Mouse (Mus musculus): Measurements from ENCODE around the gene Sap25. TPM values are rescaled to one million over a fixed set of nuclear protein-coding genes. Genes with fewer than 3 reads are reported as not detected.

The Sap25 gene
- polyA plus RNA-seq, 1 experiment from 2014 or later, result 4.1 TPM

DNA sequence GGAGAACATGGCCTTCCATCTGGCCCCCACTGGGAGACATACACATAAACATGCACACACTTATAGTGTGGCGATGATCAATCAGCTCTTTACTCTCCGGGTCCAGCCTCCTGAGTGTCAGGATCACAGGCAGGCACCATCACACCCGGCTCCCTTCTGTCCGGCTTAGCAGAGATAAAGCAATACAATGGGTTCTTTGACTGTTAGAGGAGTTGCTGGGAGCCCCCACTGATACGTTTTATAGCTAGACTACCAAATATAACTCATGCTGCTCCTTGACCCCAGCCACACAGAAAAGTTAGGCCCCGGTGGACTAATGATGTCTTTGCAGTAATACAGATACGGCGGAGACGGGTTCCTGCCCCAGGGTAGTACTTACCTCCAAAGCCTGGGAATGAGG is 21.9 kb downstream of the Sap25 start:
- H3K27me3 ChIP-seq (replicated peaks), result no peaks in the 10 kb centered on the region
- no peak overlapping the region for H3K9ac ChIP-seq
- no peaks in the 10 kb centered on the region for H3K9me3 ChIP-seq
- H3K36me3 ChIP-seq, result peaks cover 95% of the 10 kb centered on the region
- H3K4me3 ChIP-seq, result no peak overlapping the region
- 61% methylated on average over 9 of the region's 9 CpGs for WGBS
- H3K4me2 ChIP-seq, result no peak overlapping the region
- no peak for ATAC-seq (ENCODE audit: extremely low read depth, insufficient number of reproducible peaks, low FRiP score, low TSS enrichment)
- 0 out of 2 replicates have a peak, but pooled peaks cover 3% of the 10 kb centered on the region for H3K4me1 ChIP-seq
- no peak overlapping the region for H3K27ac ChIP-seq (replicated peaks)

DNA sequence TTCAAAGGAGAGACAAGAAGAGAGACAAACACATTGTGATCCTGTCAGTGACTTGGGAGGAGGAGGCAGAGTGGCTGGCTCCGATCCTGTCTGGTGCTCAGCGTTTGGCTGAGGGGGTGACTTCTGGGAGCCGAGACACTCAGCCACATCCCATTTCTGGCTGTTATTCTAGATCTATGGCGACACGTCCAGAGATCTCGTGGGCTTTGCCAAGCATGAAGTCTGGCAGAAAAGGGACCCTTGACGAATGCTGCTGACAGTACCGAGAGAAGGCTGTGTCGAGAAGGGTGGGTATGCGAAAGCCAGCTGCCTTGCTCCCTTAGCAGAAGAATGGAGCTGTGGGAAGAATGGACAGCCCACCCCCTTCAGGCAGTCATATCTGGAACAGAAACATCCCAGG is 27.8 kb downstream of the Sap25 start:
- ATAC-seq (ENCODE audit: extremely low read depth, insufficient number of reproducible peaks, low FRiP score, low TSS enrichment), result no peak
- peak overlapping the region; percentile 34; the same call in 1 of the 2 replicates for H3K4me2 ChIP-seq
- peak overlapping the region; percentile 60 for H3K27ac ChIP-seq (replicated peaks)
- H3K4me1 ChIP-seq, result peaks cover 43% of the 10 kb centered on the region
- 51% methylated on average over 10 of the region's 10 CpGs for WGBS
- peak overlapping the region; percentile 34; the same call in 1 of the 2 replicates for H3K9ac ChIP-seq
- H3K27me3 ChIP-seq (replicated peaks), result no peaks in the 10 kb centered on the region
- peaks cover 37% of the 10 kb centered on the region for H3K36me3 ChIP-seq
- peak overlapping the region; percentile 2; the same call in 1 of the 2 replicates for H3K4me3 ChIP-seq
- no peaks in the 10 kb centered on the region for H3K9me3 ChIP-seq

DNA sequence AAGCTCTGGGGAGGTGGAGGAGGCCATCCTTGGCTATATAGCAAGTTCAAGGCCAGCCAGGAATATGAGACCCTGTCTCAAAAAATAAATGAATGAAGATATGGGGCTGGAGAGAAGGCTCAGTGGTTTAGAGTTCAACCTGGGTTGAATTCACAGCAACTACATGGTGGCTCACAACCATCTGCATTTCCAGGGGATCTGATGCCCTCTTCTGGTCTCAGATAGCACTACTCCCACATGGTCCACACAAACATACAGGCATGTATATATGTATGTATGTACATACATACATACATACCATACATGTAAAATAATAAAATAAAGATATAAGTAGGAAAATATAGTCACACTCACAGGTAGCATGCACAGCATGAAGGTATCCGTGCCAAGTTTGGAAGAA is 29.1 kb downstream of the Sap25 start:
- Histone ChIP-seq H3K4me2 (no peak overlapping the region), H3K4me1 (peaks cover 43% of the 10 kb centered on the region), H3K9ac (no peak overlapping the region), H3K27me3 (replicated peaks) (no peaks in the 10 kb centered on the region), H3K27ac (replicated peaks) (no peak overlapping the region), H3K4me3 (no peak overlapping the region), H3K36me3 (peaks cover 24% of the 10 kb centered on the region), H3K9me3 (no peaks in the 10 kb centered on the region)
- no peak for ATAC-seq (ENCODE audit: extremely low read depth, insufficient number of reproducible peaks, low FRiP score, low TSS enrichment)
- 100% methylated on average over 1 of the region's 1 CpGs for WGBS

DNA sequence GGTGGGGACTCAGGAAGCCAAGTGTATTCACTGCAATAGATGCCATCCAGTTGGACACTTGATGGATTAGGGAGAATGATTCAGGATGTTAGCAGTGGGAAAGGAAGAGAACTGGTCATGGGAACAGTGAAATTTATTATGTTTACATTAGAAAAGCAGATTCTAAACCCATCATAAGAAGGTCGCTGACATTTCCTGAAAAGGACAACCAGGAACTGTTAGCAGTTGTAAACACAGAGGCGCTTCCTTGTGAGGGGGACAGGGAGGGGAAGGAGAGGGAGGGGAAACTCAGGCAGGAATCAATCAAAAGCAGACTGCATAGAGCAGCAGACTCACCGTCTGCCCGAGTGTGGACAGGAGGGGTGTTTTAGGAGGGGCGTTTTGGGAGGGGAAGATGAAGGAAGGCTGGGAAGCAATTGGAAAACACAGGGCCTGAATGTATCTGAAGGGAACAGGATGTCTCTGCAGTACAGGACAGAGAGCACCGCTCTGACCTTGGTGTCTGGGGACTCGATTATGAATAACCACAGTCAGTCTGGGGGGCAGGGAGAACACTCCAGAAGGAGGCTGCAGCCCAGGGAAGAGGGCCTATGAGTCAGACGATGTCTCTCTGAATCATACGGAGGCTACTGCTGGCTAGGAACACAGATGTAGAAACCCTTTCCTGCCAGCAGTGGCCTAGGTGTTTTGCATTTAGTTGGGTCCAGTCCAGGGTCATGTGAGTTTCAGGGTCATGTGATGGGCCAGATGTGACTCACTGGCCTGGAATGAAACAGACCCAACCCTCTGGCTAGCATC is 30.5 kb downstream of the Sap25 start:
- ATAC-seq (ENCODE audit: extremely low read depth, insufficient number of reproducible peaks, low FRiP score, low TSS enrichment), result peak; percentile 76; the same call in 1 of the 2 replicates
- Histone ChIP-seq H3K4me1 (peaks cover 43% of the 10 kb centered on the region), H3K9ac (peak overlapping the region; percentile 66), H3K36me3 (peaks cover 10% of the 10 kb centered on the region), H3K27me3 (replicated peaks) (no peaks in the 10 kb centered on the region), H3K9me3 (no peaks in the 10 kb centered on the region), H3K4me2 (peak overlapping the region; percentile 36), H3K27ac (replicated peaks) (peak overlapping the region; percentile 93), H3K4me3 (peak overlapping the region; percentile 0; the same call in 1 of the 2 replicates)
- WGBS, result 21% methylated on average over 9 of the region's 9 CpGs

DNA sequence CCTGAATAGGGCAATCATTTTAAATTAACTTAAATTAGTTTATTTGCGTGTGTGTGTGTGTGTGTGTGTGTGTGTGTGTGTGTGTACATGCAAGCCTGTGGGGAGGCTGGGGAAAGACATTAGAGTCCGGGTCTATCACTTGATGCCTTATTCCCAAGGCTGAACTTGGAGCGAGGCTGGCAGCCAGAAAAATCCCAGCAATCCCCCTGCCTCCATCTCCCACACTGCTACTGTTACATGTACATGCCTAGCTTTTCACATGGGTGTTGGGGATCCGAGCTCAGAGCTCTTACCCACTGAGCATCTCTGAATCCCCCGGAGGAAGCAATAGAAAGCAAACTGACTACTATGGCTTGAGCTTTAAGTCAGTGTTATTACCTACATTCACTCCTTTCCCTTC is 31.2 kb downstream of the Sap25 start:
- no peak overlapping the region for H3K9ac ChIP-seq
- ATAC-seq (ENCODE audit: extremely low read depth, insufficient number of reproducible peaks, low FRiP score, low TSS enrichment), result no peak
- H3K36me3 ChIP-seq, result peaks cover 5% of the 10 kb centered on the region
- H3K4me2 ChIP-seq, result peak overlapping the region; percentile 36; the same call in 1 of the 2 replicates
- 81% methylated on average over 5 of the region's 5 CpGs for WGBS
- peak overlapping the region; percentile 93 for H3K27ac ChIP-seq (replicated peaks)
- H3K27me3 ChIP-seq (replicated peaks), result no peaks in the 10 kb centered on the region
- no peaks in the 10 kb centered on the region for H3K9me3 ChIP-seq
- no peak overlapping the region for H3K4me3 ChIP-seq
- H3K4me1 ChIP-seq, result peaks cover 43% of the 10 kb centered on the region

DNA sequence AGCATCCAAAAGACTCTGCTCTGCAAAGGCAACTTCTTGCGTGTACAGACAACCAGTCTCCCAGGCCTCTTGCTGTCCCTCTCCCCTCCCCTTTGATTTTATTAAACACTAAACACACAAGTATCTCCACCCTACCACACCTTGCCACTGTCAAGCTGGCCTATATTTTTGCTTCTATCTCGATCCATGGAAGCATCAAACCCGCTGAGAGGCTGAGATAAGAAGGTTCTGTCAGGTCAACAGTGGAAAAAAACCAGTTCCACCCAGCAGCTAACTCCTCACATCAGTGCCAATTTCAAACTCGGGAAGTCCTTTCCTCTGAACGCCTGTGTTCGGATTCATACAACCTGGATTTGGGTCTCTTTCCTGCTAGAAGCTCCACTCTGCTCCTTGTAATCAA is 31.9 kb downstream of the Sap25 start:
- no peaks in the 10 kb centered on the region for H3K27me3 ChIP-seq (replicated peaks)
- 0 out of 2 replicates have a peak overlapping the region, but pooled peaks have one; percentile 7 for H3K9ac ChIP-seq
- H3K4me1 ChIP-seq, result peaks cover 43% of the 10 kb centered on the region
- H3K9me3 ChIP-seq, result no peaks in the 10 kb centered on the region
- H3K4me2 ChIP-seq, result no peak overlapping the region
- H3K36me3 ChIP-seq, result peaks cover 3% of the 10 kb centered on the region
- no peak overlapping the region for H3K4me3 ChIP-seq
- WGBS, result 67% methylated on average over 6 of the region's 6 CpGs
- peak overlapping the region; percentile 93; the same call in 1 of the 2 replicates for H3K27ac ChIP-seq (replicated peaks)
- ATAC-seq (ENCODE audit: extremely low read depth, insufficient number of reproducible peaks, low FRiP score, low TSS enrichment), result no peak

DNA sequence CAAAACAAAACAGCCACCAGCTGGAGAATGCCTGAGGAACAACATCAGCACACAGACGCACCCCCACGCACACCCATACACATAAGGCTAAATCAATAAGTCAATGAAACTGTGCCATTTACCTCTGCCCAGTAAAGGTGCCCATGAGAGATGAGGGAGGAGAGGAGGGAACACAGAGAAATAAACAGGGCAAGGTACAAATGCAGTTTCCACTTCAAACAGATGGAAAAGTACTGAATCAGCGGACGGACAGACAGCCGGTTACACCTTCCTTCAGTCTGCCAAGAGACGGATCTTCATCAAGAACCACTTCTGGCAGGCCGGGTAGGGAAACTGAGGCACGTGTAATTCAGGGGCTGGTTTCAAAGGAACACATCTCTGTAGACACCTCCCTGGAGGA is 33.7 kb downstream of the Sap25 start:
- Histone ChIP-seq H3K4me2 (no peak overlapping the region), H3K9ac (no peak overlapping the region), H3K4me1 (peaks cover 33% of the 10 kb centered on the region), H3K9me3 (no peaks in the 10 kb centered on the region), H3K27ac (replicated peaks) (no peak overlapping the region), H3K4me3 (no peak overlapping the region), H3K27me3 (replicated peaks) (no peaks in the 10 kb centered on the region), H3K36me3 (peaks cover 3% of the 10 kb centered on the region)
- no peak for ATAC-seq (ENCODE audit: extremely low read depth, insufficient number of reproducible peaks, low FRiP score, low TSS enrichment)
- 91% methylated on average over 8 of the region's 8 CpGs for WGBS

DNA sequence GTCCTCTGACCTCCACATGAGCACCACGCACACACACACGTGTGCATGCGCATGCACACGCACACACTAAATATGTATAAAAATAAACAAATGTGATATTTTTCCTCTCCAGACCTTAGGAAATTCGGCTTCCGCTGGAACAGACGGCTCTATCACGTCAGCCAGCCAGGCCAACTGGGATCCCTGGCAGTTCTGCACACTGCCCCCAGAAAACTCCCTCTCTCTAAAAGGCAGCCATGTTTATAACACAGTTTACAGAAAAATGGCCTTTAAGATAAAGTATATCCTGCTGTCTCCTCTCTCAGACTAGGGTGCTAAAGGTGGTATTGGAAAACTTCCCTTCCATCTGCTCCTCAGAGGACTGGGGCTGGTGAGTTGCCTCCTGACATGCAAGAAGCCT is 36.7 kb downstream of the Sap25 start:
- H3K9me3 ChIP-seq, result no peaks in the 10 kb centered on the region
- WGBS, result 89% methylated on average over 8 of the region's 8 CpGs
- H3K9ac ChIP-seq, result no peak overlapping the region
- H3K36me3 ChIP-seq, result peaks cover 12% of the 10 kb centered on the region
- H3K4me3 ChIP-seq, result no peak overlapping the region
- H3K4me2 ChIP-seq, result no peak overlapping the region
- no peak for ATAC-seq (ENCODE audit: extremely low read depth, insufficient number of reproducible peaks, low FRiP score, low TSS enrichment)
- peaks cover 28% of the 10 kb centered on the region for H3K4me1 ChIP-seq
- no peak overlapping the region for H3K27ac ChIP-seq (replicated peaks)
- H3K27me3 ChIP-seq (replicated peaks), result no peaks in the 10 kb centered on the region

DNA sequence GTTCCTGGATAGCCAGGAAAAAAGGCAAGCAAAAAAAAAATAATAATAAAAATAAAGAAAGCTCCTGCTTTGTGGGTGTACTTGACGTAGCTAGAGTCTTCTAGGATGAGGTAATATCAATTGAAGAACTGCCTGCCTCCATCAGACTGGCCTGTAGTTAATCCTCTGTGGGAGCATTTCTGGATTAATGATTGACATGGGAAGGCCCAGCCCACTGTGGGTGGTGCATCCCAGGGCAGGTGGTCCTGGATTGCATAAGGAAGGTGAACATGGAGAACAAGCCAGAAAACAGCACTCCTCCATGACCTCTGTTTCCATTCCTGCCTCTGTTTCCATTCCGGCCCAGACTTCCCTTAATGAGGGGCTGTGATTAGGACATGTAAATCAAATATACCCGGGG is 37.6 kb downstream of the Sap25 start:
- 87% methylated on average over 3 of the region's 3 CpGs for WGBS
- Histone ChIP-seq H3K27ac (replicated peaks) (no peak overlapping the region), H3K9me3 (no peaks in the 10 kb centered on the region), H3K9ac (no peak overlapping the region), H3K36me3 (peaks cover 12% of the 10 kb centered on the region), H3K4me3 (no peak overlapping the region), H3K4me1 (peaks cover 31% of the 10 kb centered on the region), H3K4me2 (no peak overlapping the region), H3K27me3 (replicated peaks) (no peaks in the 10 kb centered on the region)
- ATAC-seq (ENCODE audit: extremely low read depth, insufficient number of reproducible peaks, low FRiP score, low TSS enrichment), result no peak

DNA sequence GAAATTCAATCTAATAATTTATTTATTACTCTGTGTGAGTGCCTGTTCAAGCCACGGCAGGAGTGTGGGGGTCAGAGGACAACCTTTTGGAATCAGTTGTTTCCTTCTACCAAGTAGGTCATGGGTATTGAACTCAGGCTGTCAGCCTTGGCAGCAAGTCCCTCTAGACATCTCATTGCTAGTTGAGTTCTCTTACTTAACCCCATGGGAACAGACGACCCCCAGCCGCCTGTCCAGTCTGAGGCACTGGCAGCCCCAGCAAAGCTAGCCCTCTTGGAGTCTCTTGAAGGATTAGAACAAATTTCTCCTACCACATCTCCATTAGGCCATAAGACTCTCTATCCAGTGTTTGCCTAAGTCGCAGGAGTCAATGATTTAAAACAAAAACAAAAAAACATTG is 38.6 kb downstream of the Sap25 start:
- no peak for ATAC-seq (ENCODE audit: extremely low read depth, insufficient number of reproducible peaks, low FRiP score, low TSS enrichment)
- WGBS, result 85% methylated on average over 4 of the region's 4 CpGs
- peaks cover 12% of the 10 kb centered on the region for H3K36me3 ChIP-seq

DNA sequence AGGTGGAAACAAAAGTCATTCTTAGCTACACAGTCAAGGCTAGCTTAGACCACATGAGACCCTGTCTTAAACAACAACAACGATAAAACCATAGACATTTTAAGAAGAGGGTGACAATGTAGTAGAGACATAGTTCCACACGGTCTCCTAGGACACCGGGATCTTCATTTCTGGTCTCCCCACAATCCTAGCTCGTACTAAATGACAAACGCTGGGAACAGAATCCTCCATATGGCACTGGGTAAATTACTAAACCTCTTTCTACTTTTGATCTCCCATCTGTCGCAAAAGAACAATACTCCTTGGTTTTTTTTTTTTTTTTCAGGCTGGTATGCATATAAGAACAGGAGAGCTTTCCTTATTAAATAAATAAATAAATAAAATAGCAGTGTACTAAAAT is 41.4 kb downstream of the Sap25 start:
- H3K4me1 ChIP-seq, result peaks cover 38% of the 10 kb centered on the region
- peak overlapping the region; percentile 6; the same call in 1 of the 2 replicates for H3K4me3 ChIP-seq
- WGBS, result 89% methylated on average over 6 of the region's 6 CpGs
- H3K27ac ChIP-seq (replicated peaks), result no peak overlapping the region
- no peaks in the 10 kb centered on the region for H3K9me3 ChIP-seq
- H3K4me2 ChIP-seq, result peak overlapping the region; percentile 87; the same call in 1 of the 2 replicates
- no peak for ATAC-seq (ENCODE audit: extremely low read depth, insufficient number of reproducible peaks, low FRiP score, low TSS enrichment)
- no peaks in the 10 kb centered on the region for H3K27me3 ChIP-seq (replicated peaks)
- H3K9ac ChIP-seq, result no peak overlapping the region
- H3K36me3 ChIP-seq, result peaks cover 9% of the 10 kb centered on the region

More for the DNA sequence above, 38.6 kb downstream of the Sap25 start:
- Histone ChIP-seq H3K27ac (replicated peaks) (no peak overlapping the region), H3K9ac (no peak overlapping the region), H3K9me3 (no peaks in the 10 kb centered on the region), H3K4me1 (peaks cover 32% of the 10 kb centered on the region), H3K27me3 (replicated peaks) (no peaks in the 10 kb centered on the region), H3K4me3 (no peak overlapping the region), H3K4me2 (no peak overlapping the region)

Data from heart, embryonic 13.5 days (tissue).